Mouse (Mus musculus) embryonic facial prominence, embryonic 13.5 days (tissue): ENCODE results near the gene Cemip. TPM values are rescaled to one million over a fixed set of nuclear protein-coding genes. Genes with fewer than 3 reads are reported as not detected.
"Not testable (repeated sequence)": the region's sequence is repeated elsewhere in the genome, so short reads cannot be mapped to it uniquely, and the experiment has no call there.

Experiments
- ATAC-seq: fragments of 200-750 bp; cut with Nextera tagmentation; 2 replicates; pipeline ENCODE4 v1.8.0; 2017; ENCODE audit warnings: low read depth; ENCODE audit not compliant: insufficient number of reproducible peaks, insufficient read depth, low FRiP score, low TSS enrichment
- H3K27ac ChIP-seq: fragments of 300-500 bp; sonication (generic); 2 replicates; pipeline ENCODE4 v1.5.1; 2015; ENCODE audit warnings: moderate library complexity, mild to moderate bottlenecking, inconsistent platforms
- H3K27me3 ChIP-seq: fragments of 300-500 bp; sonication (generic); 2 replicates; pipeline ENCODE4 v1.6.1; 2015; ENCODE audit warnings: mild to moderate bottlenecking, inconsistent platforms
- H3K36me3 ChIP-seq: fragments of 300-500 bp; sonication (generic); 2 replicates; pipeline ENCODE4 v1.6.1; 2015; ENCODE audit warnings: mild to moderate bottlenecking, inconsistent platforms
- H3K4me1 ChIP-seq: fragments of 300-500 bp; sonication (generic); 2 replicates; pipeline ENCODE4 v1.6.1; 2015; ENCODE audit warnings: inconsistent platforms
- H3K4me2 ChIP-seq: fragments of 300-500 bp; sonication (generic); 2 replicates; pipeline ENCODE4 v1.6.1; 2015; ENCODE audit warnings: moderate library complexity, mild to moderate bottlenecking, inconsistent platforms
- H3K4me3 ChIP-seq: fragments of 300-500 bp; sonication (generic); 2 replicates; pipeline ENCODE4 v1.5.1; 2015; ENCODE audit warnings: mild to moderate bottlenecking, inconsistent platforms
- H3K9ac ChIP-seq: fragments of 300-500 bp; sonication (generic); 2 replicates; pipeline ENCODE4 v1.6.1; 2015; ENCODE audit warnings: mild to moderate bottlenecking, inconsistent platforms
- H3K9me3 ChIP-seq: fragments of 300-500 bp; sonication (generic); 2 replicates; pipeline ENCODE4 v1.6.1; 2016; ENCODE audit warnings: inconsistent platforms
- WGBS: fragments of 180-500 bp; shearing (Covaris S2); methylation state at CpG from one replicate; pipeline ENCODE4 v1.1.7; 2015; ENCODE audit warnings: mixed read lengths; 5-methylcytosine and 5-hydroxymethylcytosine counted together
- polyA plus RNA-seq: library from polyadenylated mRNA; unstranded; fragments of >200 nt; fragmentation: Nextera tagmentation; extraction: Ambion mirVana; gene quantifications from 2 replicates; pipeline ENCODE4 v1.2.1, GENCODE M21; 2015

Cemip gene
- polyA plus RNA-seq, 1 experiment from 2014 or later: 0.25 TPM

DNA sequence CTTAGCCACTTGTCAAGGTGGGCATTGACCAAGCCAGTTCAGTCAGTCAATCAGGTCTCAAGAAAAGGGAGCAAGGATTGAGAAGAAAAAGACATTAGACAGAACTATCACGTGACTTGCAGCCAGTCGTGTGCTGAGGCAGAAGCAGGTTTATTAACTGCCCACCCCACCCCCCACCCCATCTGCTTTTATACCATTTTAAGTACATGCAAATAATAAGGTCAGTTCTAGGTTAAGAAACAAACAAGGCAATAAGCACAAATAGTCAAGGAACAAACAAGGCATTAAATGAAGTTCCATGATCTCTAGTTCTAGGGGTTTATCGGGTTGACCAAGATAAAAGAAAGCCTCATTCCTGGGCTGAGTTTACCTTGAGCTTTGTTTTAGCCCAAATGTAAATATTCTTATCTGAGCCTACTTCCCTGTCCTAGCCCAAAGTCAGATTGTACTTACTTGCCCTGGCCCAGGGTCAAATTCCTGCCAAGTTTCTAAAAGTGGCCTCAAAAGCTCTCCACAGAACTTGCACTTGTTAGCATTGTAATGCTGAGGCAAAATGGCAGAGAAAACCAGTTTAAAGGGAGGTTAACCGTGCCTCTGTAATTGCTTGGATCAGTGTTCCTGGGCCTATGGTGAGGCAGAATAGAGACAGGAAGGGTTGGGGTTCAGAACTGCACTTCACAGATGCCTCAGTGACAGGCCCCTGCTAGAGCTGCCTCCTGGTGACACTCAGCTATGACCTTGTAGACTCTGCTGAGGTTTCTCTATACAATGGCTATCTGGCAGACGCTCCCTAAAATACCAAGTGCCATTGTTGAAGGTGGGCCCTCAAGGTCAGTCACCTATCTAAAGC, 183.8 kb downstream of the Cemip start:
- H3K36me3 ChIP-seq: peaks cover 43% of the 10 kb centered on the region
- H3K27ac ChIP-seq: no peak overlapping the region
- H3K9me3 ChIP-seq: peaks cover 10% of the 10 kb centered on the region; the same call in 1 of the 2 replicates
- no peak overlapping the region for H3K4me3 ChIP-seq
- H3K4me2 ChIP-seq: no peak overlapping the region
- H3K27me3 ChIP-seq: no peaks in the 10 kb centered on the region
- WGBS: 75% methylated on average over 5 of the region's 5 CpGs
- no peak for ATAC-seq
- no peak overlapping the region for H3K9ac ChIP-seq
- H3K4me1 ChIP-seq: no peaks in the 10 kb centered on the region

DNA sequence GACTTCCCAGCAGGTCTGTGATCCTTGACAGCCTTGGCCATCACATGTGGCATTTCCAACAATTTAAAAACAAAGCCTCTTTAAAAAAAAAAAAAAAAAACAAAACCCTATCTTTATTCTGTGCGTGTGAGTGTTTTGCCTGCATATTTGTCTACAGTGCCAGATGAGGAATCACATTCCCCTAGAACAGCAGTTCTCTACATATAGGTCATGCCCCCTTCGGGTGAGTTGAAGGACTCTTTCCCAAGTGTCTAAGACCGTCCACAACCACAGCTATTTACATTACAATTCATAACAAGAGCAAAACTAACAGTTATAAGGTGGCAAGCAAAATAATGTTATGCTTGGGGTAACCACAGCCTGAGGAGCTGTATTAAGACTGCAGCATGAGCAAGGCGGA, 184.9 kb downstream of the Cemip start:
- Histone ChIP-seq H3K4me2 (no peak overlapping the region), H3K4me1 (no peaks in the 10 kb centered on the region), H3K4me3 (no peak overlapping the region), H3K27me3 (no peaks in the 10 kb centered on the region), H3K36me3 (peaks cover 52% of the 10 kb centered on the region), H3K27ac (no peak overlapping the region), H3K9ac (no peak overlapping the region), H3K9me3 (peaks cover 6% of the 10 kb centered on the region; the same call in 1 of the 2 replicates)
- no peak for ATAC-seq
- 91% methylated on average over 4 of the region's 4 CpGs for WGBS

GRCm38 (mm10) chr7:83900519-83900918, 185.8 kb downstream of the Cemip start:
- Histone ChIP-seq H3K4me1 (no peaks in the 10 kb centered on the region), H3K27me3 (no peaks in the 10 kb centered on the region), H3K27ac (no peak overlapping the region), H3K4me2 (no peak overlapping the region), H3K9ac (no peak overlapping the region), H3K4me3 (no peak overlapping the region), H3K36me3 (peaks cover 59% of the 10 kb centered on the region), H3K9me3 (no peaks in the 10 kb centered on the region)
- ATAC-seq: no peak
- WGBS: 71% methylated on average over 3 of the region's 3 CpGs

DNA sequence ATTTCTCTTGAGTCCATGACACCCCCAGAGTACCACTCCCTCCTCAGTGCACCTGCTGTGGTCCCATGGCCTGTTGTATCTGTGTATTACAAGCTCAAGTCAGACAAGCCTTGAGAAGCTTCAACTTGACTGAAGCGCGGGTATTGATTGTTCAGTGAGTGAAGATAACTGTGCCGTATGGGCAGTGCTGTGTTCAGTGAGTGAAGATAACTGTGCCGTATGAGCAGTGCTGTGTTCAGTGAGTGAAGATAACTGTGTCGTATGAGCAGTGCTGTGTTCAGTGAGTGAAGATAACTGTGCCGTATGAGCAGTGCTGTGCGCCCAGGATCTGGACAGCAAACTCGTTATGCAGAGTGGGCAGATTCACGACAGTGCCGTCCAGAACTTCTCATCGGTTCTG, 188.0 kb downstream of the Cemip start:
- Histone ChIP-seq H3K4me3 (no peak overlapping the region), H3K4me2 (no peak overlapping the region), H3K36me3 (peaks cover 62% of the 10 kb centered on the region), H3K9me3 (no peaks in the 10 kb centered on the region), H3K4me1 (peaks cover 12% of the 10 kb centered on the region), H3K27ac (no peak overlapping the region), H3K9ac (no peak overlapping the region), H3K27me3 (no peaks in the 10 kb centered on the region)
- ATAC-seq: no peak
- WGBS: 88% methylated on average over 11 of the region's 11 CpGs

DNA sequence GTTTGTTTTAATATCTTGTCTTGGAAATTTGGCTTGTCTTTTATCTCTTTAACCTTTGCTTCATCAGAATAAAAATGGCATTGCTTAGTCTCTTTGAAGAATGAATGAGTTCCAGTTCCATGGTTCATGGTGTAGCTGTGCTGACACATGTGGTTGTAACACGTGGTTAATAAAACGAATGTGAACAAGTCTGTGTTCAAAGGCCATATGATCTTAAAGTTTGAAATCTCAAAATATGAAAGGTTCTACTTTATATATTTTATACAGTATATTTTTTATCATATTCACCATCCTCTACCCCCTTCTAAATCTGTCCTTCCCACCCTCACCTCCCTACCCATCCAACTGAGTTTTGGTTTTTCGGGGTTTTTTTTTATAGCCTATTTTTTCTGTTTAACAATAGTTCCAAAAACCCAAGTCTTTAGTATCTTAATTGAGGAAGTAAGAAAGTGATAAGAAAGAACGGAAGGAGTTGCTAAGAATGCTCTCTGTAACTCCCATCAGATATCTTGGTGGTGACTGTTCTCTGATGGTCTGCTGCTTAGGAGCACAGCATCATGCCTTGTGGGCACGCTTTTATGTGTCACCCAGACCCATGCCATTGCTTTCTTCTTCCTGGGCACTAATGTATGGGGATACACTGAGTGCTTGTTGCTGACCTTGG, 190.1 kb downstream of the Cemip start:
- no peak overlapping the region for H3K4me3 ChIP-seq
- H3K27me3 ChIP-seq: no peaks in the 10 kb centered on the region
- 91% methylated on average over 5 of the region's 5 CpGs for WGBS
- ATAC-seq: no peak
- no peak overlapping the region for H3K4me2 ChIP-seq
- no peaks in the 10 kb centered on the region for H3K9me3 ChIP-seq
- peaks cover 18% of the 10 kb centered on the region for H3K4me1 ChIP-seq
- no peak overlapping the region for H3K9ac ChIP-seq
- H3K36me3 ChIP-seq: peaks cover 56% of the 10 kb centered on the region
- H3K27ac ChIP-seq: no peak overlapping the region

DNA sequence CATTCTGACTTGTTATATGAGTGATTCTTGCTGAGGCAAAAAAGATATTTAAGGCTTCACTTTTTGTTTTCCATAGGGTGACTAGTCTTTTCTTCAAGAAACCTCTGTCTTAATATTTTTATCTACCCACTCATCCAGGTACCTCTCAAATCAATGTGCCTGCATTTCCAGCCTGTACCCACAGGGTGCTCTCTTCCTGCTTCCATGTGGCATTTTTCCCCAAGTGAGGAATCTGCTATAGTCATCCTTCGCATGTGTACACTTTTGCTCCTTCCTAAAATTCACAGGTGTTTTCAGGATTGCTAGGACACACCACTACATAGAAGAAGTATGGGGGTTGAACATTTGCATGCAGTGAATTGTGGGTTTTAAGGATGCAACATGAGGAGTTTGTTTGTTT, 192.0 kb downstream of the Cemip start:
- no peak for ATAC-seq
- no peak overlapping the region for H3K9ac ChIP-seq
- H3K4me3 ChIP-seq: no peak overlapping the region
- H3K27me3 ChIP-seq: no peaks in the 10 kb centered on the region
- 93% methylated on average over 1 of the region's 1 CpGs for WGBS
- H3K27ac ChIP-seq: no peak overlapping the region
- no peak overlapping the region for H3K4me2 ChIP-seq
- H3K4me1 ChIP-seq: peaks cover 18% of the 10 kb centered on the region
- H3K9me3 ChIP-seq: no peaks in the 10 kb centered on the region
- H3K36me3 ChIP-seq: peaks cover 38% of the 10 kb centered on the region

- no peaks in the 10 kb centered on the region for H3K9me3 ChIP-seq
- peaks cover 18% of the 10 kb centered on the region for H3K4me1 ChIP-seq
- WGBS: 0% methylated on average over 21 of the region's 21 CpGs
- no peaks in the 10 kb centered on the region for H3K27me3 ChIP-seq
- peak overlapping the region; percentile 77 for H3K4me2 ChIP-seq
- peak; percentile 45 for ATAC-seq
- H3K9ac ChIP-seq: peak overlapping the region; percentile 87
- peak overlapping the region; percentile 90 for H3K27ac ChIP-seq
- H3K36me3 ChIP-seq: peaks cover 17% of the 10 kb centered on the region
- peak overlapping the region; percentile 79 for H3K4me3 ChIP-seq
Measured at GRCm38 (mm10) chr7:83892333-83892669, 194.0 kb downstream of the Cemip start.

DNA sequence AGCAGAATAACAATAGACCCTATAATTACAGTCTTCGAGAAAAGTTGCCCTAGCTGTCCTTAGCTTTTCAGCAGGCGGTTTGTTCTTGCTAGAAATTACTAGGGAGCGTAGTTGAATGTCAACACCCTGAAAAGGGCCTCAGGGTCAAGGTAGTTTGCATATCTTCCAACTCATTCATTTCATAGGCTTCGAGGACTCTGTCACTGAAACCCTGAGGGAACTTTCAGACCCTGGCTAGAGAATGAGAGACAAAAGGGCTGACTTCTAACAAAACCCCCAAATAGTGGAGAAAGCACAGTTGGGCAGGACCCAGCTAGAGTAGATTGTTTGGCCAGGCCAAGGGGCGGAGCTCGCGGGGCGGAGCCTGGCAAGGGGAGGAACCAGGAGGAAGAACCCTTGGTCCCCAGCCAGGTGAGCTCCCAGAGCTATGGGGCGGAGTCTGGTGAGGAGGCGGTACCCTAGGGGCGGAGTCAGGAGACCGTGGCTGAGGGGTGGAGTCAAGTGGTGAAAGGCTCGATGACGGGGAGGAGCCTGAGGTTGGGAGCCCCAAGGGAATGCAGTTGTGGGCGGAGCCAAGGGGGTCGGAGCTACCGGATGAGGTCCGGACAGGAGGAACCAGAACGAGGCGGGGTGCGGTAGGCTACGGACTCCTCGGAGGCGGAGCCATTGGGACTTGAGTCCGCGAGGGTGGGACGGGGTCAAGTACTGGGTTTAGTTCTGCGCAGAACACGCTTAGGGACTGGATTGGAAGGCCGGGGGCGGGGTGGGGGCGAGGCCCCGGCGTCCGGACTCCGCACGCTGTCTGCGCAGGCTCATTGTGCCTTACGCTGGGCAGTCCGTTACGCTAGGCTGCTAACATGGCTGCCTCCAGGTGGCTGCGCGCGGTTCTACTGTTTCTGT, 194.6 kb downstream of the Cemip start:
- peak; percentile 94 for ATAC-seq
- 3% methylated on average over 44 of the region's 44 CpGs for WGBS
- Histone ChIP-seq H3K9ac (peak overlapping the region; percentile 87), H3K9me3 (no peaks in the 10 kb centered on the region), H3K4me2 (peak overlapping the region; percentile 77), H3K36me3 (peaks cover 13% of the 10 kb centered on the region), H3K4me1 (peaks cover 18% of the 10 kb centered on the region), H3K27ac (peak overlapping the region; percentile 90), H3K27me3 (no peaks in the 10 kb centered on the region), H3K4me3 (peak overlapping the region; percentile 79)

DNA sequence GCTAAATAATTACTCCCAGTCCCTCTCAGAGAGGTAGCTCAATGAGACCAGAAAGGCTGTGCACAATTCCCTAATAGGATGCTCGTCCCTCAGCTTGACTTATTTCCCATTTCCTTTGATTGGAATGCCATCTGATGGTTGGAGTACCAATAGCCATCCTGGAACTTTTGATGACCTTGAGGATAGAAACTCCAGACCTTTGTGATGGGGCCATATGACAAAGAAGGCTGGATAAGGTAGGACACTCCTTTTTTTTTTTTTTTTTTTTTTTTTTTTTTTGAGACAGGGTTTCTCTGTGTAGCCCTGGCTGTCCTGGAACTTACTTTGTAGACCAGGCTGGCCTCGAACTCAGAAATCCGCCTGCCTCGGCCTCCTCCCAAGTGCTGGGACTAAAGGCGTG, 196.4 kb downstream of the Cemip start:
- H3K36me3 ChIP-seq, H3K27ac ChIP-seq, H3K4me3 ChIP-seq, ATAC-seq, H3K9me3 ChIP-seq, H3K4me2 ChIP-seq, H3K27me3 ChIP-seq, H3K9ac ChIP-seq: not testable (repeated sequence)
- peaks cover 21% of the 10 kb centered on the region for H3K4me1 ChIP-seq
- 78% methylated on average over 5 of the region's 5 CpGs for WGBS

GRCm38 (mm10) chr7:83889383-83889782, 196.9 kb downstream of the Cemip start:
- Histone ChIP-seq H3K36me3 (no peaks in the 10 kb centered on the region), H3K9ac (no peak overlapping the region), H3K27me3 (no peaks in the 10 kb centered on the region), H3K9me3 (no peaks in the 10 kb centered on the region), H3K4me3 (no peak overlapping the region), H3K4me2 (no peak overlapping the region), H3K4me1 (peaks cover 23% of the 10 kb centered on the region), H3K27ac (no peak overlapping the region)
- no peak for ATAC-seq
- WGBS: 36% methylated on average over 3 of the region's 3 CpGs

- Histone ChIP-seq H3K27me3 (no peaks in the 10 kb centered on the region), H3K4me3 (no peak overlapping the region), H3K9ac (no peak overlapping the region), H3K27ac (no peak overlapping the region), H3K9me3 (no peaks in the 10 kb centered on the region), H3K36me3 (peaks cover 7% of the 10 kb centered on the region), H3K4me2 (no peak overlapping the region), H3K4me1 (peaks cover 22% of the 10 kb centered on the region)
- no peak for ATAC-seq
- 94% methylated on average over 6 of the region's 6 CpGs for WGBS
Measured at GRCm38 (mm10) chr7:83886366-83887129, 199.8 kb downstream of the Cemip start.
